In the genomic region with DNA sequence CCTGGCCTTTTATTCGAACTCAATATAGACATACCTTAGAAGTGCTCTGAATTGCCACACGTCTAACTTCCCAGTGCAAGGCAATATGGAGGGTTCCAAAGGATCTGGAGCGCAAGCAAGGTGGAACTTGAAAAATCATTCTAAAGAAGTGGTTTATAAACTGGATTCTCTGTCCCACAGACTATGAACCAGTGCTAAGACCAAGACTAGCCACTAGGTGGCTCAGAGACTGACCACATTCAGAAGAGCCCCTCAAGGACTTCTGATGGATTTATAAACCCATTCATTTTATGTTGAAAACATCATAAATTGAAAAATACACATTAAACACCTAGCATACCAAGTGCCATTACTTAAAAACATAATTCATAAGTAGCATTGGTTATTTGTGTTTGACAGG, we compare ENCODE assay signal across 10 mouse cellular contexts.
DNase-seq lines count a peak whose midpoint lies in the region.
"Had no signal": no experiment of that assay in that cellular context is flagged by ENCODE, and none has a peak within 500 bp of the region (broad histone marks: within the 10 kb centered on the region; RNA-seq: fewer than 3 reads in every experiment).

No protein-coding gene starts in this region.

- intact Hi-C loops in heart, postnatal 36 days (cut with DNase I), result loop anchor here (2.0 kb wide), 1 partner anchor 350 kb away; no protein-coding TSS in a partner anchor

- peak; percentile 6 for DNase-seq in heart, postnatal 4 days
- no peak for DNase-seq in heart, postnatal 36 days
- peak; percentile 8 for DNase-seq in lung, postnatal 14 days
- no peak for DNase-seq in lung, postnatal 4 days
- peak; percentile 35 for DNase-seq in R1 (ENCODE audit: low read depth, low spot score)
- peak; percentile 3 for DNase-seq in embryo, embryonic 9.5 days (ENCODE audit: extremely low spot score)
- no peak for DNase-seq in right cerebral cortex, postnatal 10 days (ENCODE audit: low spot score in 2 of 2)
- no peak for DNase-seq in gastrocnemius, adult 8-10 months (ENCODE audit: low spot score in 2 of 2)
- DNase-seq: right cerebral cortex, postnatal 14 days; thymus, postnatal 36 days had no signal

Comparison
In these comparisons a context has a peak if more than half of its experiments do, and no peak if none do; other contexts are left out.
1. DNase-seq: peak in heart, postnatal 4 days (single experiment), lung, postnatal 14 days (single experiment), R1 (single experiment) and embryo, embryonic 9.5 days (single experiment); none in heart, postnatal 36 days (0 of 2), lung, postnatal 4 days (0 of 2), right cerebral cortex, postnatal 10 days (0 of 2) and gastrocnemius, adult 8-10 months (0 of 2).